Mouse (Mus musculus) layer of hippocampus, adult 9-11 months (tissue): ENCODE data around the gene Mknk1.

Source experiments
- DNase-seq: peaks from one replicate; pipeline ENCODE4 v3.0.0; 2022

Gene Mknk1

DNA sequence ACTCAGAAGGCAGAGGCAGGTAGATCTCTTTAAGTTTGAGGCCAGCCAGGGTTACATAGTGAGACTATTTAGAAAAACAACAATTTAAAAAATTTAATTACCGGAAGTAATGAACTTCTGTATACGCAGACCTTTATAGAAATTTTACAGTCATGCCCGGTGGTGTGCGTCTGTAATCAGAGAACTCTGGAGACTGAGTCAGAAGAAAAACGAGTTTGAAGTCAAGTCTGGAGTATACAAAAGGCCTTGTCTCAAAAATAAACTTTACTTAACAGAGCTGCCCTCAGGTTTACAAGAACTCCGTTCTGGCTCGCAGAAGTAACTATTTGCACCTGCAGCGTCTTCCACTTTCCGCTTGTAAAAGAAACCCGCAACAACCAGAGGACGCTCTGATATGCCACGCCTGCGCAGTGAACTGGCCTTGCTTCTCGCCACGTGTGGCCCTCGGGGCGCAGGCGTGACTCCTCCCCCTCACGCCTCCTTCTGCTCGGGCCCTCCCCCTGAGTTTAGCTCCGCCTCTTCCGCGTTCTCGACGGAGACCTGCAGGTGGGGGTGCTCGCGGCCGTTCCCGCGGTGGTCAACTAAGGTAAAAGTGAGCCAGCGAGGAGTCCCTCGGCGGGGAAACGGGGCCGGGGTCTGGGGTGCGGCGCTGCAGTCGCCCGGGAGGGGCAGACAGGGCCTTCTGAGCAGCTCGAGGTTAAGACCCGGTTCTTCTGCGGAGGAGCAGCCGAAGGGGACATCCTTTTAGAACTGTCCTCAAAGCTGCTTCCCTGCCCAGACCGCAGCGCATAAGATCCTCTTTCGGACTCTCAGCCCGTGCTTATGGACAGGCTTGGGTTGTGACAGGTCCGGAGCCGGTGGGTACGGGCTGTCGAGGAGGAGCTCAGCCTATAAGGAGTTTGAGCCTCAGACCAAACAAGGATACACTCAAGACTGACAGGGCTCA, at the start of gene Mknk1:
Gene Mknk1 (plus strand): TSS at position 503 of the 946 bp plus-strand sequence.
- peak; percentile 95 for DNase-seq

DNA sequence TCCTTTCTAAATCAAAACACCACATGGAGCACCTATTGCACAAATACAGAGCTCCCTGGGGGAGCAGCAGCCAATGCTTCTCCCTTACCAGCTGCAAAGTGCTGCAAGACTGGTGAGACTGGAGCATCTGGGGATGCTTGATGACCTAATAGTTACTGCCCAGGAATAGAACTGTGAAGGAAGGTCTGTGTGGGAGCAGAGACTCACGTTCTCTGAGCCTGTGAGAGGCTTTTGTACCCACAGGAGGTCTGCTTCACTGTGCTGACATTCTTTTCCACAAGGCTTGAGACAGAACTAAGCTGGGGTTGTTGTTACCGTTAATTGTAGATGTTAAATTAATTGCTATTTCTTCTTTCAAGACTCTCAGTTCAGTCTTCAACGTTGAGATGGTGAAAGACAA, 48.1 kb upstream of the Mknk1 start:
- DNase-seq, result no peak

DNA sequence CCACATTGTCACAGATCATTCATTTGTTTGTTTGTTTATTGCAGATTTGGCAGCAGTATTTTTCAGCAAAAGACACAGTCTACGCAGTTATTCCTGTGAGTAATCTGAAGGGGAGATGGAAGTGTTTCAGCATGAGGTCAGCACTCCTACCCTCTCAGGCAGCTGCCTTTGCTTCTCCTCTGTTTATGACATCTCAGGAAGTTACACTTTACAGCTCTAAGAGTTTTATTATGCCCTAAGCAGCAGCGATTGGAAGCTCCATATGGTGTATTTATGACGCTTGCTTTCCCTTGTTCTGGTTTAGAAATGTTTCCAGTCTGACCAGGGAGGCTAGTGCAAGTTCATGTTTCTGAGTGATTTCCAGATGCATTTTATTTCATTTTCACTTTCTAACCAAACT, 43.6 kb upstream of the Mknk1 start:
- no peak for DNase-seq

DNA sequence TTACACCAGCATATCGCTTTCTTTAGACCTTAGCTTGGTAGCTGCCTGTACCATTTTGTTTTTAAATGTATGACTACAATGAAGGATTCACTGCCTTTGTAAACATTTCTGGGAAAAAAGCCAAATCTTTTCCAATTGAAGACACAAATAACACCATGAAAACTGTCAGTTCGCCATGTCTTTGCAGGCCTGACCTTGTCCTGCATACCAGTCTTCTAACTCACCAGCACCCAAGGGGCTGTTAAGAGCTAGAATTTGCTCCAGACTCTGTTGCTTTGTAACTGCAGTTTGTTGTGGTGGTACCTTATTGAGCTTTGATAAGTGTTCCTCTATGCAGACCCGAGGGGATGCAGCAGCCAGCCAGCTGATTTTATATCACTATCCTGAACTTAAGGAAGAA, 39.0 kb upstream of the Mknk1 start:
- no peak for DNase-seq

DNA sequence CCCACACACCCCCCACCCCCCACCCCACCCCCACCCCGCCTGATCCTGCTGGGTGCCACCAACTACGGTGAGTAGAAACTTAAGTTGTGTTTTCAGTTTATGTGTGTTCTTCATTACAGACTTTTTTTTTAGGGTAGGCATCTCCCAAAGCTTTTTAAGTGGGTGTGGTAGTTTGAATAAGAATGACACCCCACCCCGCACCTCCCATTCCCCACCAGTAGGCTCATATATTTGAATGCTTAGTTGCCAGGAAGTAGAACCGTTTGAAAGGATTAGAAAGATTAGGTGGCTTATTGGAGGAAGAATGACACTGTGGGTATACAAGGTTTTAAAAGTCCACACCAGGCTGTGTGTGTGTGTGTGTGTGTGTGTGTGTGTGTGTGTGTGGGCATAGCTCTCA, 26.7 kb upstream of the Mknk1 start:
- DNase-seq, result no peak

DNA sequence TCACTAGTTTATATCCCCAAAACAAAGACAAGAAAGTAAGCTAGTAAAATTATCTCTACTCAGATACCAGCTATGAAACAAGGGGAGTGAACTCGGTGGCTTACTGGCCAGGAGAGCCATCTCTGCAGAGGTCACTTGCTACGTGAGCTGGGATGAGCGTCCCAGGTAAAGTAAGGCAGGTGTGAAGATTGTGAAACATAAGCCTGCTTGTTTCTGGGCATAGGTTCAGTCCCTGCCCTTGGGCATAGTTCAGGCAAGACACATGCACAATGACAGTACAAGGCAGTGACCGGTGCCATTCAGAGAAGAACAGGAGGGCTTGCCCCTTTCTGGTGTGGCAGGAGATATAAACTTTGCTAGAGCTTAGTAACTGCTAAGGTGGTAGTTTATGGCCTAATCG, 23.4 kb upstream of the Mknk1 start:
- no peak for DNase-seq

DNA sequence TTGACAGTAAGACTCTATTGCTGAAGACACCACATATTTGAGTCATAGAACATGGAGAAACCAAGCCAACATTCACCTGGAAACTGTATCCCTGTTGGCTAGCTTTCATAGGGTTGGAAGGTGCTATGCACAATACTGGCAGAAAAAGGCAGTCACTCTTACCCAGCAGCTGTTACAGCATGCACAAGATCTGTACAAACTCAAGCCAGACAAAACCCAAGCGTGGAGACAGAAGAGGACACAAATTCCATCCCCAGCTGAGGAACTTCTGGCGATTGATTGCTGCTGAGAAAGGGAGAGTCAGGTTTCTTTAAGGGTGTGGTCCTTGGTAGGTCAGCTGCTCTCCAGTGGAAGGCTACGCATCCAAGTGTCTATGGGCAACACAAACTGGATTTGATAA, 18.8 kb upstream of the Mknk1 start:
- no peak for DNase-seq

DNA sequence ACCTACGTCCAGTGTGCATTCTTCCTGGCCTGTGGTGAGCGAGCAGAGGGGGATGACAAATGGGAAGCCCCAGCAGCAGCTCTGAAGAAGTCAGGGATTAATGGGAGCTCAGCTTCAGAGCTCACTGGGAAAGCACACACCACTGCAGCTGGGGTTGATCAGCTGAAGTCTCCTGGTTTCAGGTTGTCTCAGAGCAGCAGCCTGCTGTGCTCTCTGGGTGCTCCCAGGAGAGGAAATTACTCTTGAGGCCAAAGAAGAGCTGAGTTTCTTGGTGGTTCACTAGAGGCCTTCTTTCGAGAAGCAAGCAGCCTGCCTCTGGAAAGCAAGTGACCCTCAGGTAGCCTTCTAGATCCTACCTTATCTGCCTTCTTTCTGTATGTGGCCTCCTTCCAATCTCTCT, 18.1 kb upstream of the Mknk1 start:
- DNase-seq, result no peak

DNA sequence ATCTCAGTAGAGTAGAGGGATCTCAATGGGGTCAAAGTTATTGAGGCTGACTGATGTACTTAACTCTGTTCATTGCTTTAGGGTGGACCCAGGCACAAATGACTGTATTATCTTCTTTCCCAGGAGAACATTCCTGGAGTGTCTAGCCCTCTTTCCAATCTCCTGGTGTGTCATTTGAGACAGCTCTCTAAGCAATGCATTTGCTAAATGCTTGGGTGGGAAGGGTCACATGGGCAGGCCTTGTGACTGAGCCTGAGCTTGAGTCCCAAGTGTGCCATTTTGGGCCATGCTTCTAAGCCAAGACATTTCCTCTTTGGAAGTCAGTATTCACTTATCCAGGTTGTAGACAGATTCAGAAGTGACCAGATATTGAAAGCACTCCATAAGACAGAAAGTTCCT, 17.6 kb upstream of the Mknk1 start:
- no peak for DNase-seq

DNA sequence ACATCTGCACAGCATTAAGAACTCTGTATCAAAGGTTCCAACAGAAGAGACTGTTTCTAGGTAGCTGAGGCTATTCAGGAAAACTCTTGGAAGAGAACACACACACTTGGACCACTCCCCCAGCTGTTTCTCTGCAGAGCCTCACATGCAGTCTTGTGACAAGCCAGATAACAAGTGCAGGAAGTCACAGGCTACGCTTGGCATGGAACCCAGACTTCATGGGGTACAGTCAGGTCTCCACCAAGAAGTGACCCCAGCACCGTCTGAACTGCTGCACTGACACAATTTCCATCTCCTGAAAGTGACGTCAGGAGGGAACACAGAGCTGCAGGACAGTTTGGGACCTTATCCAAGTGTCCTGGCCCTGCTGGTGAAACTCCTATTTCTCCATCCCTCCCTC, 17.1 kb upstream of the Mknk1 start:
- no peak for DNase-seq

DNA sequence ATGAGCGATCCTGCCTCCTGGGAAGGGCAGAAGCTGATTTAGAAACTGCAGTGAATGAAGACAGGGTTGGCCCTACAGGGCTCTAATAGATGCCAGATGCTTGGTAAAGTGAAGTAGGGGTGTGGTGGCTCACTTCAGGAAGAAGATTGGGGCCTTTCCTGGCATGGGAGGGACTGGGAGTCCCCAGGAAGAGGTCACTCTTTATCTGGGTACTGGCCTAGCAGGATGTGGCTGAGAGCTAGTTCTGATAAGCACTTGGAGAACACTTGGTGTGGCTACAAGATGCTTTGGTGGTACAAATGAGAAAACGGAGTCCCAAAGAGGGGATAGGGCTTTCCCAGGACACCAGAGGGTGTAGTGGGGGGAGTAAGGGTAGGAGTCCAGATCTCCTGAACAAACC, 14.8 kb upstream of the Mknk1 start:
- no peak for DNase-seq

DNA sequence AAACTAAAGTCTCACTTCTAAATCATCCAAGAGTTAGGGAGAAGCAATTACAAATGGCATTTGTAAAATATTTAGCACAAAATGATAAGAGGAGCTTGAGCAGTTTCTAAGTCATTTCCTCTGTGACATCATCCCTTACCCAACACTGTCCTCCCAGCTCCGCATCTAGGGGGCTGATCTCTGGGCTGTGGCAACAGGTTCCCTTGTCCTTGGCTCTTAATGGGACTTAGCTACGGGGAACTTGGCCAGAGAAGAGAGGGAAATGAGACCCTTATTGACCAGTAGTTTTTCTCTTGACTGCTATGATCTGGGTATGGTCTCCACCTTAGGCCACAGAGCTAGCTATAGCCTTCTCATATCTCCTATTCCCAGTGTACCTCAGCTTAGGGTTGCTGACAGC, 13.7 kb upstream of the Mknk1 start:
- DNase-seq, result no peak

DNA sequence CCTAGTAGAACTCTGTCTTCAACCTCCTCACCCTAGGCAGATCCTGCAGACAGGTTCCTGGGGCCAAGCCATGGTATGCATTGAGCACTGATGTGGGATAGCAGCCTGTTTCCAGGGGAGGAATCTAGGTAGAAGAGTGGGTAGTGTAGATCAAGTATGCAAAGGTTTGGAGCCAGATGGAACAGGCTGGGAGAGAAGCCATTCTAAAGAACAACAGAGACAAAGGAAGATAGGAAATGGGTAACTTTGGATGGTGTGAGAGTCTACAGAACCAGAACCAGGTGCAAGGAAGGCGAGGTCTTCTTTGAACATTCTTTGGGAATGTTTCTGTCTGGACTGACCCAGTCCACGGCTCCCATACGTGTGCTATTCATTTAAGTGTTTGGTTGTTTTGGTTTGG, 11.9 kb upstream of the Mknk1 start:
- DNase-seq, result no peak

DNA sequence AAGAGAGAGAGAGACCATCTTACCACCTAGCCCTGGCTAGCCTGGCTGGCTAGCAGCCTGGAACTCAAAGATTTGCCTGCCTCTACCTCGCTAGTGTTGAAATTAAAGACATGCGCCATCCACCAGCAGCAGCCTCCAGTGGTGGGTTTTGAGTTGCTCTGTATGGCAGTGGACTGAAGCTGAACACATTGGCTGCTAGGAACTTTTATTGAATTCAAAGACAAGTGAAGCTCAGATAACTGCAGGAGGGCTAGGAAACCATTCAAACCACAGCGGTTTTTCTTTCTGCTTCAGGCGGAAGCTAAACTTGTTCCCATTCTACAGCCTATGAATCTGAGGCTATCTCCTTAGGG, 11.5 kb upstream of the Mknk1 start:
- no peak for DNase-seq

DNA sequence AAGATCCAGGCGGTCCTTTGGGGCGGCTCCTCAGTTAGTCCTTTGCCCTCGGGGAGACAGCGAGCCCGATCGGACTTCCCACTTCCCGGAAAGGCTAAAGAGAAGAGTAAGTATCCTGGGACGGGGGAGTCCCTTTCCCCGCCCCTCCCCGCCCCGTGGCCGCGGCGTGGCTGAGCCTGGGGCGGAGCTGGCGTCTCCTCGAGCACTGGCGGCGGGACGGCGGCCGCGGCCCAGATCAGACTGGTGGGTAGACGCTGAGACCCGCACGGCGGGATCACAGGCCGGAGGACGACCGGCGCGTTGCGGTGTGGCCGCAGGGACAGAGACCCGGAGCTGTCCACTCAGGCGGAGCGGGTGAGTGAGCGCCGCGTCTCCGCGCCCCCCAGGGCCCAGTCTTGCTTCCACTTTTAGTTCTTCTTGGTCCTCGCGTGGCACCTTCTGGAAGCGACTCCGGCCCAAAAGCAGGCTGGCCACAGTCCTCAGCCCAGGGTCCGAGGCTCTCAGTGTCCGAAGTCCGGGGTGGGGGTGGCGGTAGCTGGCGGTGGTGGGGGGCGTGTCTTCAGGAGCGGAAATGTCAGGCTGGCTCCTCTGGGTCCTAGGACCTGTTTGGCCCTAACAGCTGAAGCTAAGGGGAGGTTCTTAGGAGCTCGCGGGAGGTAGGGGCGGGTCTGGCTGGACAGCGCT, 11.0 kb upstream of the Mknk1 start, which contains the start of gene Mob3c:
Gene Mob3c (plus strand): TSS at position 205 of the 684 bp plus-strand sequence.
- peak; percentile 63 for DNase-seq

DNA sequence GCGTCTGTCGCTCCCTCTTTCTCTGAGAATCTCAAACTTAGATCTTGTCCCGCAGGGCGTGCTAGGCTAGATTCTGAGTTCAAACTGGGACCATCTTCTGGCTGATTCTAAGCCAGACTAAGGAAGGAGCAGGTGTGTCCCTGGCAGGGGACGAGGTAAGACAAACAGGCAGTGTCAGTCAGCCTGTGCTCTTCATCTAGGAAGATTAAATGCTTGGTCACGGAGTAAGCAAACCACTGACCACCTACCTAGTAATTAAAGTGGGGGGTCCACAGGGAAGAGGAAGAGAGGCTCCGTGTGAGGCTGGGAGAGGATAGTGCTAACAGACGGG, 10.5 kb upstream of the Mknk1 start:
- no peak for DNase-seq

DNA sequence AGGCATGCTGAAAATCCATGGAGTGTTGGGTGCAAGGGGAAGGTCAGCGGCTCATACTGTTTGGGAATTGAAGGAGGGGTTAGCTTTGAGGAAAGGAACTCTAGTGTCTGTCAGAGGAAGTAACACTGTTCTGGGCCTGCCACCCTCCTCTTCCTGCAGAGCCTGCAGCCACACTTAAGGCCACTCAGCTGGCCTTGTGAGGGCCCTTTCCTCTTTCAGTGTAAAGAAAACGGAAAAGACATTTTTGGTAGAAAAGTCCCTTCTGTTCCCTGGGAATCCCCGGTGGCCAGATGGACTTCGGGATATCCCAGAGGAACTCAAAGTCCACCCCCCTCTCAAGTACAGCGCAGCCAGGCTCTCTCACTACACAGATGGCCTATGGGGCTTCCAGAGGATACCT, 8.5 kb upstream of the Mknk1 start:
- DNase-seq, result no peak

DNA sequence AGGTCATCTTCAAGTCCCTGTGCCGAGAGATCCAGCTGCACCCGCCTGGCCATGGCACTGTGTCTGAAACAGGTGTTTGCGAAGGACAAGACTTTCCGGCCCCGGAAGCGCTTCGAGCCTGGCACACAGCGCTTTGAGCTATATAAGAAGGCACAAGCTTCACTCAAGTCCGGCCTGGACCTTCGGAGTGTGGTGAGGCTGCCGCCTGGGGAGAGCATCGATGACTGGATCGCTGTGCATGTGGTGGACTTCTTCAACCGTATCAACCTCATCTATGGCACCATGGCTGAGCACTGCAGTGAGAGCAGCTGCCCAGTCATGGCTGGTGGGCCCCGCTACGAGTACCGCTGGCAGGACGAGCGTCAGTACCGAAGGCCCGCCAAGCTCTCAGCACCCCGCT, 7.8 kb upstream of the Mknk1 start:
- DNase-seq, result no peak

DNA sequence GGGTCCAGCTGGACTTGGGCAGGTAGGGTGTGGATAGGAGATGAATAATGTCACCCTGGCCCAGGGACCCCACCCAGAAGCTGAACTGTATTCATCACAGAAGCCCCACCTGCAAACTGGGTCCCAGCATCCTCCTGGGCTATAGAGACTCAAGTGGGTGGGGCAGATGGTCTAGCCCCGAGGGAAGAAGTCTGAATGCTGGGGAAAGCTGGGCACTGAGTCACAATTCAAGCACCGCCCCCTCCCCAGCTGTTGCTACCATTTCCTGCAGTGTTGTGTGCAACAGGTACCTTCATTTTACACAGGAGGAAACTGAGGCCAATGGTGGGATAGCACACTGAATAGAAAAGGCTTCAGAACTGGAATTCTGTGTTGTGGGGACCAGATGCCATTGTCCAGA, 7.0 kb upstream of the Mknk1 start:
- no peak for DNase-seq

DNA sequence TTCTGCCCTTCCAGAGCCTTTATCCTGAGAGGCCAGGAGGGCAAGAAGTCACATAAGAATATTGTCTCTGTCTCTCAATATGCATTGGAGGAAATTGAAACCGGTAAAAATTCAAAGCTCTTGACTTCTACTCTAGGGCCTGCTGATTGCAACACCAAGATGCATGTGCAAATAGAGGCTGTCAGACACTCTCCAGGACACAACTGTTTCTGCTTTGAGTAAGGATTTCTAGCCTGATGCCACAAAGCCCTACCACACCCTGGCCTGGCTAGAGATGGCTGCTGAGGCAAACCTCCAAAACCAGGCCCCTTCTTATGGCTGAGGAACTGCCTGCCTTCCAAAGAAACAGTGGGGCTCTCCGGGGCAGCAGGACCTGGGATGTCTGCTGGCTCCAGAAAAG, 3.4 kb upstream of the Mknk1 start:
- DNase-seq, result no peak

DNA sequence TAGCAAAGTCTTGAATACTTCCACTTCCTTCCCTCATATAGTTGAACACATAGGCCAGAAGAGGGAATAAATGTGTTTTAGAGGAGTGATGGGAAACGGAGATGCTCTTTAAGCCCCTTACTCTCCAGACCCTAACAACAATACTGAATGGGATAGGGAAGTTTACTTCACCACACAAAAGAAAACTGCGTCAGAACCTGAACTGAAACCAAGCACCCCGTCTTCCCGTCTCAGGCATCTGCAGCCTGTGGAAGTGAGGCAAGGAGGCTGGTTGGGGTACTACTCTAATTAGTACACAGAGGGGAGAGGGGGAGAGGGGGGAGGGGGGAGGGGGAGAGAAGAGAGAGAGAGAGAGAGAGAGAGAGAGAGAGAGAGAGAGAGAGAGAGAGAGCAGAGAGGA, 802 bp upstream of the Mknk1 start:
- no peak for DNase-seq

DNA sequence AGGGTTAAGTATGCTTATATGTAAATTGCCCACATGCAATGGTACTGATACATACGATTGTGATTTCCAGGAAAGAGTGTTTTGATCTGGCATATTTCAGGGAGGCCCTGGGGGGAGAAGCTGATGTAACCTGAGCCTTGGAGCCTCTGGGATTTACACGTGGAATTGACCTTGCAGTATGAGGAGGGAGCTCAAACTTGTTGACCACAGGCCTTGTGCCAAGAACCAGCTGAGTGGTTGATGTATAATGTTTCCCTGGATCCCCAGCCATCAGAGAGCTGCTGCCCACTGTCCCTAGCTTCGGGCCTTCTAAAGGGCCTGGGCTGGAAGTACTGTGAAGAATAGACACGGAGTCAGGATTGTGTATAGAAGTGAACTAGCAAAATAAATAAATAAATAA, 958 bp downstream of the Mknk1 start:
- no peak for DNase-seq

DNA sequence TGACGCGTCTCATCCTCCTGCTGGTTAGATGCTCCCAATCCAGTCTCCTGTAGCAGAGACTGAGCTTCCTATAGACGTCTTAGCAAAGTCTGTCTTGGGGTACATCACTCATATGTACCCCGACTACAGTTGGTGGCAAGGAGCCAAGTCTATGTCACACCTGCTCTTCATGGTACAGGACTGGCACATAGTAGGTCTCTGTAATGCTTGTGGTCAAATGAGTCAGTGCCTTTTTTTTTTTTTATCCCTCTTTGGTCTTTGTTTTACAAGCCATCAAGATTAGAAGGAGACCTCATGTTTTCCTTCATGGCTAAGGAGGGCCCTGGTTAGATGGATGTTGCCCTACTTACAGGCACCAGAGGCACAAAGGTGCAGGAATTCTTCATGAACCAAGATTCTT, 1.8 kb downstream of the Mknk1 start:
- no peak for DNase-seq

DNA sequence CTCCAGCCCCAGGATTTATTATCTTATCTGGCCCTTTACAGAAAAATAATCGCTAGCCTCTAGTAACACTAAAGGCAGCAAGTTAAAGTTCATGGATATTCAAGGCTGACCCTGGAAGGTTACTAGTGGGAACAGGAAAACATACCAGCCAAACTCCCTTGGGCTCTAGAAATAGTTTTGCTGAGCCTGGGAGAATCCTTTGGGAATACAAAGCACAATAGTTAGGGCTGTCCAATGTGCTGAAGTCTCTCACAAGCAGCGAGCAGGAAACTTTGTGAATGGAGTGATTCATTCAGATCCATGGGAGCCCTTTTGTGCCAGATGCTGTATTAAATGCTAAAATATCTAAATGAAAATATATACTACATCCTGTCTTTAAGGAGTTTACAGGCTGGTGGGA, 7.7 kb downstream of the Mknk1 start:
- no peak for DNase-seq

DNA sequence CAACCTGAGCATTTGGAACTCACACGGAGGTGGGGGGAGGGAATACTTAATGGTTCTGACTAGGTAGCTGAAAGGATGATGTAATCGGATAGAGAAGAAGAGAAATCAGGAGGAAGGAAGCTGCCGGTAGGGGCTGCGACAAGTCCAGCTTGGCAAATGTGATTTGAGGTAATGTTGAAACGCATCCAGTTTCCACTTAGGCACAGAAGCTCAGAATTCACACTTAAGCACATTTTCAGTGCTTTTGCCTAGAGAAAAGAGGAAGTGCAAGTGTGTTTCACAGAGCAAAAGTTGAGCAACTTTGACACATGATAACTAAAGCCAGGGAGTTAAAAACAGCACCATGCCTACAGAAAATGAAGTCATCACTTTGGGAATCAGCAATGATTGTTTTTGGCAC, 8.4 kb downstream of the Mknk1 start:
- peak; percentile 83 for DNase-seq
